Mouse (Mus musculus): ENCODE results near the gene Dhx34.
"Not testable (repeated sequence)": the region's sequence is repeated elsewhere in the genome, so short reads cannot be mapped to it uniquely, and the experiment has no call there.

GRCm38 (mm10) chr7:16255963-16256362 is 34.1 kb upstream of the Dhx34 start:
- not testable (repeated sequence) for TF ChIP-seq POLR2A (IDR thresholded peaks at IDR 0.05; ENCODE audit: control insufficient read depth, low read depth, low read length); CTCF (IDR thresholded peaks at IDR 0.05; ENCODE audit: control insufficient read depth, insufficient read depth, insufficient replicate concordance, low read depth, low read length)

Data from testis, adult 2 months (tissue).